Mouse (Mus musculus) G1E (cell line): ENCODE measurements around the gene Fbrsl1. TPM values are rescaled to one million over a fixed set of nuclear protein-coding genes. Genes with fewer than 3 reads are reported as not detected.

ENCODE experiments used
- ATAC-seq: 2 replicates; pipeline ENCODE4 v1.8.0; 2016; ENCODE audit warnings: mild to moderate bottlenecking; ENCODE audit not compliant: insufficient number of reproducible peaks, poor library complexity, low FRiP score, severe bottlenecking; ENCODE audit errors: extremely low read depth
- DNase-seq: peaks from one replicate; pipeline ENCODE4 v3.0.0; 2012; ENCODE audit warnings: low spot score
- H3K27me3 ChIP-seq: 2 replicates; pipeline ENCODE4 v1.6.1; 2012; ENCODE audit warnings: mild to moderate bottlenecking, low read length, inconsistent platforms; ENCODE audit not compliant: insufficient read depth
- H3K36me3 ChIP-seq: replicated peaks from 2 replicates; pipeline ENCODE3; 2012; ENCODE audit warnings: mild to moderate bottlenecking, inconsistent platforms
- H3K4me1 ChIP-seq: 2 replicates; pipeline ENCODE4 v1.6.1; 2012; ENCODE audit warnings: low read depth, low read length, inconsistent platforms, mixed read lengths; ENCODE audit not compliant: insufficient read depth
- H3K4me3 ChIP-seq: 2 replicates; pipeline ENCODE4 v1.5.1; 2012; ENCODE audit warnings: low read depth, mild to moderate bottlenecking, inconsistent platforms, low read length, moderate library complexity, mixed read lengths
- H3K9me3 ChIP-seq: replicated peaks from 2 replicates; pipeline ENCODE4 v1.6.1; 2012; ENCODE audit warnings: inconsistent platforms
- CTCF ChIP-seq: IDR thresholded peaks from 2 replicates; pipeline ENCODE4 v1.5.1; 2012; ENCODE audit warnings: low read depth, low read length, inconsistent platforms, mixed read lengths
- GATA1 ChIP-seq: IDR thresholded peaks from 2 replicates; pipeline ENCODE4 v1.6.1; 2012; ENCODE audit warnings: borderline replicate concordance, low read length, inconsistent platforms, mixed read lengths
- GATA2 ChIP-seq: IDR thresholded peaks from 2 replicates; pipeline ENCODE4 v1.6.1; 2012; ENCODE audit warnings: low read depth, low read length, inconsistent platforms, borderline replicate concordance
- POLR2AphosphoS5 ChIP-seq: IDR thresholded peaks from 2 replicates; pipeline ENCODE4 v1.6.1; 2012; ENCODE audit warnings: low read depth, low read length, inconsistent platforms; ENCODE audit not compliant: insufficient replicate concordance
- TAL1 ChIP-seq: conservative IDR thresholded peaks from 2 replicates; pipeline ENCODE4 v1.6.1; 2012; ENCODE audit warnings: low read depth, low read length, inconsistent platforms, mixed read lengths
- polyA plus RNA-seq: library from polyadenylated mRNA; stranded (reverse); fragments of >175 nt; gene quantifications from 2 replicates; pipeline ENCODE4 v1.2.3, GENCODE M21; 2012
- total RNA-seq, 2 experiments: library from RNA; stranded (forward) in 1 of 2; stranded (reverse) in 1 of 2; fragments of 200-1000 nt in 1 of 2; fragments of >200 nt in 1 of 2; fragmentation: Nextera tagmentation in 1 of 2; gene quantifications; 2 replicates each; pipeline ENCODE4 v1.2.3; 2014 to 2017

The Fbrsl1 gene
- 47.8 and 57.3 TPM in 2 replicates for total RNA-seq (2014; fragmentation: Nextera tagmentation)
- total RNA-seq (2017) = 8.1 and 8.3 TPM in 2 replicates
- 102 and 117 TPM in 2 replicates for polyA plus RNA-seq

DNA sequence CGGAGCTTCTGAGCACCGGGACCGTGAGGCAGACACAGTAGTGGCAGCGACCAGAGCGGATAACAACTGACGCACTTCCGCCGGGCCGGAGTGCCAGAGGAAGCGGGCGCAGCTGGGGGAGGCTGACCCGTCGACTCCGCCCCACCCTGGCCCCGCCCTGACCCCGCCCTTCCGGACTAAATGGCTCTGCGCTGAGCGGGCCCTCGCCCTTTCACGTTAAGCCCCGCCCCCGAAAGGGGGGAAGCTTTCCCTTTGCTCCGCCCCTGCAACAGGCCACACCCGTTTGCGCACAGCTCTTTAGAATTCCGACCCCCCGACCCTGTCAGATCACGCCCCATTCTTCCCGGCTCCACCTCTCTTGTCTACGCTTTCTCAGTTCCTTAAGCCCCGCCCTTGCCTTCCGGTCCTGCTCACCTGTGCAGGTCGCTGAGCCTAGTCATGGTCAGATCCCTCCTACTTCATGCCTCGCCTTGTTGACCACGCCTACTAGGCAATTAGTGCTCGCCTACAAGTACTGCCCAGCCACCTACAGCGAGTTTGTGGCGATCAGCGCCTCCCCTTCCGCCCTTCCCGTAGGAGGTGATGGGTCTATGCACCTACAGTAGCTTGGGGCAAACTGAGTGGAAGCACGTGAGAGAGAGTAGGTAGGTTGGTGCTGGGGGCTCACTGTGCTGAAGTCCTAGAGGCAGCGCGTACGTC is at the start of gene Fbrsl1:
TSS of gene Fbrsl1 (minus strand) at position 68 of the 699 bp plus-strand sequence.
- DNase-seq (peak; percentile 99), ATAC-seq (peak; percentile 84)
- Histone ChIP-seq H3K4me1 (peaks cover 45% of the 10 kb centered on the region), H3K36me3 (peaks cover 26% of the 10 kb centered on the region), H3K9me3 (no peaks in the 10 kb centered on the region), H3K4me3 (peak within 1 kb of the TSS; percentile 94), H3K27me3 (peaks cover 5% of the 10 kb centered on the region)
- TF ChIP-seq TAL1 = no peak
- TF ChIP-seq POLR2AphosphoS5 = no peak
- no peak for TF ChIP-seq GATA2
- no peak for TF ChIP-seq CTCF
- no peak for TF ChIP-seq GATA1

DNA sequence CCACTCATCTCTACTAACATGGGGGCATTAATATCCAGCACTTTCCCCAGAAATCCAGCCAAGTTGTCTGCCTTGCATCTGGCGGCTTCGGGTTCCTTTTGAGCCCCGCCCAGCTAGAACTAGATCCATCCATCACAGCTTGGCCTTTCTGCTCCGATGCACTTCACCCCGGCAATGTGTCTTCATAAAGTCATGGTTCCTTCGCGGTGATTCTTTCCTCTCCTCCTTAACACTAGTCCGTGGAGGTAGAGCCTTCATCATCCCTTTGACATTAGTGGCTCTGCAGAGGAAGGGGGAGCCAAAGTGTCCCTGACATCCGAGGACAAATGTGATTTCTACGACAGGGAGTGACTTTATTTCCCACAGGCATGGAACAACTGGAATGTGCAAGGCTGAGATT is 49.8 kb upstream of the Fbrsl1 start:
- Histone ChIP-seq H3K9me3 (no peaks in the 10 kb centered on the region), H3K36me3 (no peaks in the 10 kb centered on the region), H3K4me1 (no peaks in the 10 kb centered on the region), H3K27me3 (peaks cover 5% of the 10 kb centered on the region), H3K4me3 (no peak overlapping the region)
- DNase-seq (no peak), ATAC-seq (no peak)
- no peak for TF ChIP-seq TAL1
- no peak for TF ChIP-seq CTCF
- TF ChIP-seq GATA2 = no peak
- no peak for TF ChIP-seq POLR2AphosphoS5
- TF ChIP-seq GATA1 = no peak

DNA sequence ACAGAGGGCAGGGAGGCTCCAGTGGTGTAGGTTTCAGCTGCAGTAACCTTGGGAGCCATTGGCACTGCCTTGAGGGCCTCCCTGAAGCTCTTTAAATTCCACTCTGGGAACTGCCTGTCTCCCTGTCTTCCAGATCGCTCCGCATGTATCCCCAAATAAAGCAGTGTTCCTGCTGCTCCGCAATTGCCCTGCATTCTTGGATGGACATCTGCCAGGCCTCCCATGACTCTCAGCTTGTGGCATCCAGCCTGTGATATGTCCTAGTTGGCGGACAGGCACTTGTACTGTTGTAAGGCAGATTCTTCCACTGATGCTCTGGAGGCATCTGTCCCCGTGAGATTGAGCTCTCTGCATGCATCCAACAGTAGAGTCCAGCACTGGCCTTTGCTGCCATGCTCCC is 49.3 kb upstream of the Fbrsl1 start:
- ATAC-seq (no peak), DNase-seq (no peak)
- Histone ChIP-seq H3K4me3 (no peak overlapping the region), H3K9me3 (no peaks in the 10 kb centered on the region), H3K36me3 (no peaks in the 10 kb centered on the region), H3K27me3 (peaks cover 5% of the 10 kb centered on the region), H3K4me1 (no peaks in the 10 kb centered on the region)
- TF ChIP-seq GATA1 = no peak
- no peak for TF ChIP-seq CTCF
- TF ChIP-seq TAL1 = no peak
- TF ChIP-seq POLR2AphosphoS5 = no peak

DNA sequence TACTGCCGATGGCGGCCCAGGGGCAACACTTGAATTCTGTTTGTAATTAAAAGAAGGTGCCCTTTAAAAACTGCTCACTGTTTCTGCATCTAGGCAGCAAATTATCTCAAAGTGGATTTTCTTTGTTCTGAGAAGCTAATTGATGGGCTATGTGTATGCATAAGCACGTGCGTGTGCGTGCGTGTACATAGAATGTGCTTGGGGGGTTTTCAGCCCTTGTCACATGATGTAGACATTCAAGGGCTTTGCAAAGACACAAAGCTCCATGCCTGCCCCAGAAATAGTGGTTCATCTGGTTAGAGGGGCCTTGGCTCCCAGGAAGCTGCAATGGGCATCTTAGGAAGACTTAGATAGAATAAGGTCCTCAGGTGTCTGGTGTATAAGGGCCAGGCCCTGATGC is 46.7 kb upstream of the Fbrsl1 start:
- peaks cover 6% of the 10 kb centered on the region for H3K27me3 ChIP-seq
- H3K9me3 ChIP-seq = no peaks in the 10 kb centered on the region
- DNase-seq = no peak

DNA sequence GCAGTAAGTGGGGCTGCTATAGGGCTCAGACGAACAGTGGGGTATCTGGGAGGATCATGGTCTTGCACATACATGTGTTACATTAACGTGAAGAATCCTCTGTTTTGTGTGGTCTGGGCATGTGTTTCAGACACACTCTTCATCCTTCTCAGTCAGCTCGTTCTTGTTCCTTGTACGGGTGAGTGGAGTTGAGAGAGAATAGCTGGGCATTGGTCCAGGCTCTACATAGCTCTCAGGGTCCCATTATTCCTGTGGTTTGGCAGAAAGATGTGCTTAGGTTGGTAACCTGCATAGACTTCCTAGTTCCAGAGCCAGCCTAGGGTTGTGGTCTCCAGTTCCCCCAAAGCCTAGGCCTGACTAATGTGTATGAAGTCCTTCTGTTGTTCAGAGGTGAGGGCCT is 46.1 kb upstream of the Fbrsl1 start:
- Histone ChIP-seq H3K36me3 (no peaks in the 10 kb centered on the region), H3K4me3 (no peak overlapping the region), H3K27me3 (peaks cover 6% of the 10 kb centered on the region), H3K9me3 (no peaks in the 10 kb centered on the region), H3K4me1 (no peaks in the 10 kb centered on the region)
- no peak for DNase-seq
- no peak for ATAC-seq
- TF ChIP-seq POLR2AphosphoS5 (no peak), GATA2 (no peak), TAL1 (no peak), CTCF (no peak), GATA1 (no peak)

More for the DNA sequence above, 46.7 kb upstream of the Fbrsl1 start:
- ATAC-seq = no peak
- TF ChIP-seq TAL1 (no peak), GATA2 (no peak), GATA1 (no peak), CTCF (no peak), POLR2AphosphoS5 (no peak)
- H3K4me3 ChIP-seq = no peak overlapping the region
- H3K4me1 ChIP-seq = no peaks in the 10 kb centered on the region
- H3K36me3 ChIP-seq = no peaks in the 10 kb centered on the region

DNA sequence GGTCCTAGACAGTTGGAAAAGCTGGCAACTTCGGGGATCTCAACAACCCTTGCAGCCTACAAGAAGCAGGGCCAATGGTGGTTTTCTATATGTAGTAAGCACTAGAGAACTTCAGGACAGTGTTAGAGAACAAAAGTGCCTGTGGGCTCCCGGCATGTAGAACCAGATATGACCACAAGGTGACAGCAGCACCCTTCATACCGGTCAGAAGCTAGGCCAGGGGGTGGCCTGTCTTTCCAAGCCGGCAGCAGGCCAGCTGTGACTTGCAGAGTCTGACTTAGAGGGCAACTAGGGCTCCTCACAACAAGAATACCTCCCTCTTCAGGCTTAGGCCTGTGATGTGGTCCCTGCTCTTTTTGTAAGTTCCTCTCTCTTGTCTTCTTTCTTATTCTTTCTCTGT is 45.5 kb upstream of the Fbrsl1 start:
- no peak for TF ChIP-seq GATA2
- TF ChIP-seq TAL1 = no peak
- TF ChIP-seq GATA1 = no peak
- no peak for TF ChIP-seq POLR2AphosphoS5
- TF ChIP-seq CTCF = peak; percentile 33; the same call in 1 of the 2 replicates
- H3K4me3 ChIP-seq = no peak overlapping the region
- ATAC-seq (no peak), DNase-seq (peak; percentile 10)
- peaks cover 6% of the 10 kb centered on the region for H3K27me3 ChIP-seq
- H3K36me3 ChIP-seq = no peaks in the 10 kb centered on the region
- H3K4me1 ChIP-seq = no peaks in the 10 kb centered on the region
- H3K9me3 ChIP-seq = no peaks in the 10 kb centered on the region

DNA sequence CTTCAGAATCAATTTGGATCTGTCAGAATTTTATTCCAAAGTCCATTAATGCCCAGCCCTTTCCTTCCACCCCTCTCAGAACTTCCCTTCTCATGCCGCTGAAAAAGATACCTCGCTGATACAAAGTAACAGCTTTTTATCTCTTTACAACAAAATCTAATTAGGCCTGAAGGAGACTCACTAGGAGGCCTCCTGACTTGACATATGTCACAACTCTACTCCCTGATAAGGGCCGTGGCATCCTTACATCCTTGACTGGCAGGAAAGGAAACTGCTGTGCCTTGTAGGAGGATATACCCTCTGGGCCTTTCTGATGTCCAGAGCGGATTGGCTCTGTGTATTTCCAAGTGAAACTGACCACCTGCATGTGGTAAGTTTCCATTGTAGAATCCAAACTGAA is 41.3 kb upstream of the Fbrsl1 start:
- no peaks in the 10 kb centered on the region for H3K4me1 ChIP-seq
- ATAC-seq (no peak), DNase-seq (no peak)
- peaks cover 14% of the 10 kb centered on the region for H3K27me3 ChIP-seq
- H3K4me3 ChIP-seq = no peak overlapping the region
- TF ChIP-seq GATA2 = no peak
- TF ChIP-seq CTCF = no peak
- no peaks in the 10 kb centered on the region for H3K9me3 ChIP-seq
- H3K36me3 ChIP-seq = no peaks in the 10 kb centered on the region
